Mouse (Mus musculus) T-helper 17 cell (primary cell): ENCODE results near the gene Olig1.

Experiments
- in situ Hi-C, 2 experiments: fragments of 300-600 bp; cut with MboI, MseI; formaldehyde crosslinking; loops; 1 replicate in 1 of 2; 2 replicates in 1 of 2; pipeline ENCODE4 v1.15.1; 2025; ENCODE audit warnings: high pct_unique_total_duplicates in 2 of 2

Olig1 gene

DNA sequence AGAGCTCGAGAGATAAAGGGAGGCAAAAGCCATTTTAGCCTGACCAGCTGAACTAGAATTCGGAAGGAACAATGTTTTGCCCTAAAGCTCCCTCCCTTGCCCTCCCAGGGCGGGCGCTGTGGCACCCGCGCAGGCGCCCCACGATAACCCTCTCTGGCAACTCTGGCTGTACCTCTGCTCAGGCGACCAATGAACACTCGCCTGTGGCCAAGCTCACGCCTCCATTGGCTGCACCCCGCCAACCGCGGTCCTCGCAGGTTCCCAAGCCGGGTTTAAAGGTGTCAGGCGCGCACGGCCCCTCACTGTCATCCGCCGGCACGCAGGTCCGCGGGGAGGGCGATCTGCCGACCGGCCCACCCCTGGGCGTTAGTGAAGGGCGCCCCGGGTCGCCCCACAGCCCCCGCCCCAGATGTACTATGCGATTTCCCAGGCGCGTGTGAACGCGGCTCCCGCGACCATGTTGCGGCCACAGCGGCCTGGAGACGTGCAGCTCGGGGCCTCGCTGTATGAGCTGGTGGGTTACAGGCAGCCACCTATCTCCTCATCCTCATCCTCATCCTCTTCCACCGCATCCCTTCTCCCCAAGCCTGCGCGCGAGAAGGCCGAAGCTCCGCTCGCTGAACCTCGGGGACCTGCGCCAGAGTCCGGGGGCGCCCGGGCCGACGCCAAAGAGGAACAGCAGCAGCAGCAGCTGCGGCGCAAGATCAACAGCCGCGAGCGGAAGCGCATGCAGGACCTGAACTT is at the start of gene Olig1:
Olig1 (plus strand) TSS at position 305 of the 744 bp plus-strand sequence.
- in situ Hi-C loops, result no loop called here

DNA sequence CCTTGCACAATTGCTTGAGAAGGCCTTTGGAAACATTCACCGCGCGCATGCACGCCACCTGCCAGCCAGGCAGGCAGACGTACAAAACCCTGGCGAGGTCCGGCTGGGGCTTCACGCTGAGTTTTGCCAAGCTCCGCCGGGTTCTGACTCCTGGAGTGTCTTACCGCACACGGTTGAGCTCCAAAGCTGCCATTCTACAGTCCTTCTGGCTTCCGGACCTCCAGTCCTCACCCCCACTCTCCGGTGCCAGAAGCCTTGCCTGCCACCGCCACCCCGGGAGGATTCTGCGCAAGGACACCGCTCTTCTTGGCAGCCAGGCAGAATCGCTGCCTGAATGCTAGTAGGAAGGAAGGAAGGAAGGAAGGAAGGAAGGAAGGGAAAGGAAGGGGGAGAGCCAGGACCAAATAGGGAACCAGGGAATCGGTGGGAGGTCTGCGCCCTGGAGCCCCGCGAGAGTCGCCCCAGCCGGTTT is 47.4 kb upstream of the Olig1 start:
- in situ Hi-C loops, result no loop called here

DNA sequence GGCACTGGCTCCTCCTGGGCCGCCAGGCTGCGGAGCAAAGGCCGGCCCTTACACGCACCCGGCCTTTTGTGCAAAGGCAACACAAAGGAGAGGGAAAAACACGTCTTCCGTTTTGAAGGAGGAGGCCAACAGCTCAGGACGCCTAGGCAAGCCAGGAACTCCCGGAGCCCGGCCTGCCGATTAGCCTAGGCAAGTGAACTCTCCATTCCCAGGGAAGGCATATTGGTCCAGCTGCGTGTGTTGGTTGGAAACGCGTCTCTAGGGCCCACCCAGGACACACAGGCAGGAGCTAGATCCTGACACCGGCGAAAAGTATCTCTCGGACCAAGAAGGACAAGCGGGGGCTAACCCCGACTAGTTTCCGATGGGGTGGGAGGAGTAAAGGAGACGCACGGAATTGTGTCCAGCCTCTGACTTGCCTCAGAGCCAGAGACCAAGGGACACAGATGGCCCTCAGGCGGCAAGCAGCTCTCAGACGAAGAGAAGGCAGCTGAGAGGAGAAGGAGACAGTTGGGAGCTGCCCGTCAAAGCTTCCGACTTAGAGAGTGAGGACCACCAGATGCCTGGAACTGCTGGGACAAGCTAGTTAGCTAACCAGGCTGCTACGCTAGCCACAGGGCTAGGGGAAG is 46.8 kb upstream of the Olig1 start:
- in situ Hi-C loops, result no loop called here

DNA sequence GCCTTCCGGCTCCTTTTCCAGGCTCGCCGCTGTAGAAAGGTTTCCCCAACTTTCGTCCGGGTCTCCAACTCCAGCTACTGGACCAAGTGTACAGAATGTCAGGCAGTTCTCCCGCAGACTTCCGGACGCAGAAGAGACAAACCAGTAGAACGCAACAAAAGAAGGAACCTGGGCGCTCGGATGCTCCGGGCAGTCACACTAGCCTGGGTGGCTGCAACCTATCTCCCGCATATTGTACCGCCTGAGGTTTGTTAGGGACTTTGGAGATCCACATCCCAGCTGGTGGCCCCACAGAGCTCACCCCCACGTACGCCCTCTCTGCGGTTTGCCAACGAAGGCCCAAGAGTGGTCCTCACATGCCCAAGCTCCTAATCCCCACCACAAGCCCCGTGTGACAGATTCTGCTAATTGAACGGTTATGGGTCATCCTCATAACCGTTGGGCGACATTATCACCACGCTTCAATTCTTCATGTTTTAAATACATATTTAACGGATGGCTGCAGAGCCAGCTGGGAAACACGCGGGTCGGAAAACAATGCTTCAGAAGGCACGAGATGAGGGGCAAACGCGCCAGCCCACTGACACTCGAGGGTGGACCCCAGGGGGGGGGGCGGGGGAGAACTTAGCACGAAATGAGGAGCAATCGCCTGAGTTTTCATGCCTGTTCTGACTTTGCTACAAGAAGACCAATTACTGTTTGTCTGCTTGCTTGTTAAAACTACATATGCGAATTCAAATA is 46.1 kb upstream of the Olig1 start:
- in situ Hi-C loops, result no loop called here

DNA sequence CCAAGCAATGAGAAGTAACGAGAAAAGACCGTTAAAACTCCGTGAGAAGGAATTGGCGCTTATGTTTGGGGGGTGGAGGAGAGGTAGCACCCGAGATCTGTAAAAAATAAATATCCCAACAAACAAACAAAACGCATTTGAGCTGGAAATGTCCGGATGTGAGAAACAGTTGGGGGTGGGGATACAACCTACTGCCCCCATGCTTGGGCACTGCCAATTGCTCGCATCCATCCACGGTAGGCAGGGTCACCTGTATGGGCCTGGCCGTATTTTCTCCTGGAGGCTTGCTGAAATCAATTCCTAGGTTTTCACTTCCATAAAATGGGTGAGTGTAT is 45.5 kb upstream of the Olig1 start:
- in situ Hi-C loops, result no loop called here

DNA sequence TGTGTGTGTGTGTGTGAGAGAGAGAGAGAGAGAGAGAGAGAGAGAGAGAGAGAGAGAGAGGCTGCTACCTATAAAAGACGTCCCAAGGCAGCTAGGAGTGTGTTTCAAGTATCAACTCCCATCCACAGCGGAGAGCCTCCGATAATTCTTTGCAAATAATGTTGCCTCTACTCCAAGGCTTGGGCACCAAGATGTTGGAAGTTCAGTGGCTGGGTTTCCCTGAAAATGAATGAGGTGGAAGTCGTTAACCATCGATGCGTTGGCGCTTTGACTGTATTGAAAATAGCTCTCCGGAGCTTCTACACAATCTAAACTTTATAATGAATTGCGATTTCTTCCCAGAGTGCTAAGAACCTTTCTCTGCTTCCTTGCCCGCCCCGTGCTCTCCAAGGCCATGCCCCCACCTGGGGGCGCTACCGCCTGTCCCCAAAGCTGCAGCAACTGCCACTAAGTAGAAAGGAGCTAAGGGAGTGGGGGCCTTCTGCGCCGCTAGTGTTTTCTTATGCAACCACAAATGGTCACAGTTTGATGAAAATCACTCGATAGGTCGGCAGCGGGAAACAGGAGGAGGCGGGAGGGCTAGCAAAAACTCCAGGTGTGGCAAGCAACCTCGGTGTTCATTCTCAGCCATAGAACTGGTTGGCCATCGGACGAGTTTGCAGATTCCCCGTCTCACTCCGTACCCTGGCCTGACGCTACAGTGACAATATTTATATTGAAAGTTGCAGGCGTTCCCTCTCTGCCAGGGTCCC is 44.9 kb upstream of the Olig1 start:
- in situ Hi-C loops, result no loop called here

DNA sequence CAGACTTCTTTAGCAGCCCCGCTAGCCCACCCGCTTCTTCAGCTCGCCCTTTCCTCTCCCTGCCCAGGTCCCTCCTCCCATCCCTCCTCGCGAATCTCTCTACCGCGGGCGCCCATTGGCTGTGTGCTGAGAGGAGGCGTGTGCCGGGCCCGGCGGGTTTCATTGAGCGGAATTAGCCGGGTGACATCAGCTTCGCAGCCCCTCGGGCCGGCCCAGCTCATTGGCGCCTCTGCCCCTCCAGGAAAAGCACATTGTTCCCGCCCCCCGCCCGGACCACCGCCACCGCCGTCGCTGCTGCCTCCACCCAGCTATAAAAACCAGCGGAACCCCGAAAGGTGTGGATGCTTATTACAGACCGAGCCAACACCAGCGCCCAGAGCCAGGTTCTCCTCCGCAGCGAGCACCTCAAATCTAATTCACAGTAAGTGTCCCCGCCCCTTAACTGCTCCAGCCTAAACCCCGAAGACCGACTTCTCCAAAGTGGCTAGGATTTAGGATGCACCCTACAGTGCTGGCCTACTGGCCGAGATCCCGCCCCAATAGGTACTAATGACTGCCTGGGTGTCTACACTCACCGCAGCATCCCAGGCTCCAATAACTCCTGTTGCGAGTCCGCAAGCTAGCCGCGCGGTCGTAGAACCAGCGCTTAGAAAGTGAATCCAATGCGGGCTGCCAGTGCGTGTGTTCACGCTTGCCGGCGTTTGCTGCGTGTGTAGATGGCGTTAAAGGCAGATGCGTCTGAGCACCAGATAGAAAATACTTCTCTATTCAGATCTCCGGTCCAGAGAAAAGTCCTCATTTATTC is 44.1 kb upstream of the Olig1 start, which contains the start of gene Olig2:
Olig2 (plus strand) TSS at position 225 of the 805 bp plus-strand sequence.
- in situ Hi-C loops, result no loop called here

DNA sequence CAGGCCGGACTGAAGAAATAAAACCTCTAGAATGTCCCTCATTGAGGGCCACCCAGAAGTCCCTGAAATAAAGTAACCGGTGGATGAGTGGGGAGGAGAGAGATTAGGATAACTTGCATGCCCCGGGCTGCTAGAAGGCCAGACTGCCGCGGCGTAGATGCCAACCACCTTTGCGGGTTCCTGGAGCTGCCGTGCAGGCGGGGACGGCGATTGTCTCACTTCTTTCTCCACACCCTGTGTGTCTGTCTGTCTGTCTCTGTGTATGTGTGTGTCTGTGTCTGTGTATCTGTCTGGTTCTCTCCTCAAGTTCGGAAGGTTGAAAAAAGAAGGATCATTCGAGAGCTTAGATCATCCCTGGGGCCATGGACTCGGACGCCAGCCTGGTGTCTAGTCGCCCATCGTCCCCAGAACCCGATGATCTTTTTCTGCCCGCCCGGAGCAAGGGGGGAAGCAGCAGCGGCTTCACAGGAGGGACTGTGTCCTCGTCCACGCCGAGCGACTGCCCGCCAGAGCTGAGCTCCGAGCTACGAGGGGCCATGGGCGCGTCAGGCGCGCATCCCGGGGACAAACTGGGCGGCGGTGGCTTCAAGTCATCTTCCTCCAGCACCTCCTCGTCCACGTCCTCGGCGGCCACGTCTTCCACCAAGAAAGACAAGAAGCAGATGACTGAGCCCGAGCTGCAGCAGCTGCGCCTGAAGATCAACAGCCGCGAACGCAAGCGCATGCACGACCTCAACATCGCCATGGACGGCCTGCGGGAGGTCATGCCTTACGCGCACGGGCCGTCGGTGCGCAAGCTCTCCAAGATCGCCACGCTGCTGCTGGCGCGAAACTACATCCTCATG is 43.3 kb upstream of the Olig1 start:
- in situ Hi-C loops, result no loop called here

DNA sequence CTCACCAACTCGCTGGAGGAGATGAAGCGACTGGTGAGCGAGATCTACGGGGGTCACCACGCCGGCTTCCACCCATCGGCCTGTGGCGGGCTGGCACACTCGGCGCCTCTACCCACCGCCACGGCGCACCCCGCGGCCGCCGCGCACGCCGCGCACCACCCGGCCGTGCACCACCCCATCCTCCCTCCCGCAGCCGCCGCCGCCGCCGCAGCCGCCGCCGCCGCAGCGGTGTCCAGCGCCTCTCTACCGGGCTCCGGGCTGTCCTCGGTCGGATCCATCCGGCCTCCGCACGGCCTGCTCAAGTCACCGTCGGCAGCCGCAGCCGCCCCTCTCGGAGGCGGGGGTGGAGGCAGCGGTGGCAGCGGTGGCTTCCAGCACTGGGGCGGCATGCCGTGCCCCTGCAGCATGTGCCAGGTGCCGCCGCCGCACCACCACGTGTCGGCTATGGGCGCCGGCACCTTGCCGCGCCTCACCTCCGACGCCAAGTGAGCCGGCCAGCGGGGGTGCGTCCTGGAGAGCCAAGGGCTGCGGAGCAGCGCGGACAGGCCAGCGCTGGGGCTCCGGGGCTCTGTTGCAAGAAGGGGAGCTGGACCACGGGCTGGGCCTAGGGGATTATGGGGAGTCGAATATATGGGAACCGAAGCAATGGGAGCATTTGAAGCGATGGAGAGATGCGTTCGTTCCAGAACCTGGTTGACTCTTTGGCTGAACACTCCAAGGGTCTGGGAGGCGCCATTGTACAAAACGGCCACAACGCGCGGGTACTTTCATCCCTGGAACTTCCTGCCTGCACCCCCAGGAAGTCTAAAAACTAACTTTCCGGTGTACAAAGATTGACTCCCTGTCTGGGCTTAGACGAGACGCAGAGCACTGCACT is 42.5 kb upstream of the Olig1 start:
- in situ Hi-C loops, result no loop called here

DNA sequence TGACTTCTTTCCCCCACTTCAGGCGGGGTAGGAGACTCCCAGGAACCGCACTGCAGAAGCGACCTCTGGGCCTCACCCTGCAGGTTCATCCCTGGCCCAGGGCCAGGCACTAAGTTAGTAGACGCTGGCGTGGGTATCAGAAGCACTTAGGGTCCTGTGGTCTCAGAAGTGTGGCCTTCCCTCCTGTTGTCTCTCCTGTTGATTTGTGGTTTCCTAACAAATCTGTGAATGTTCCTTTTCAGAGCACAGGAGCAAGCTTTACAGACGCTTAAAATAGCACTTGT is 41.9 kb upstream of the Olig1 start:
- in situ Hi-C loops, result no loop called here

DNA sequence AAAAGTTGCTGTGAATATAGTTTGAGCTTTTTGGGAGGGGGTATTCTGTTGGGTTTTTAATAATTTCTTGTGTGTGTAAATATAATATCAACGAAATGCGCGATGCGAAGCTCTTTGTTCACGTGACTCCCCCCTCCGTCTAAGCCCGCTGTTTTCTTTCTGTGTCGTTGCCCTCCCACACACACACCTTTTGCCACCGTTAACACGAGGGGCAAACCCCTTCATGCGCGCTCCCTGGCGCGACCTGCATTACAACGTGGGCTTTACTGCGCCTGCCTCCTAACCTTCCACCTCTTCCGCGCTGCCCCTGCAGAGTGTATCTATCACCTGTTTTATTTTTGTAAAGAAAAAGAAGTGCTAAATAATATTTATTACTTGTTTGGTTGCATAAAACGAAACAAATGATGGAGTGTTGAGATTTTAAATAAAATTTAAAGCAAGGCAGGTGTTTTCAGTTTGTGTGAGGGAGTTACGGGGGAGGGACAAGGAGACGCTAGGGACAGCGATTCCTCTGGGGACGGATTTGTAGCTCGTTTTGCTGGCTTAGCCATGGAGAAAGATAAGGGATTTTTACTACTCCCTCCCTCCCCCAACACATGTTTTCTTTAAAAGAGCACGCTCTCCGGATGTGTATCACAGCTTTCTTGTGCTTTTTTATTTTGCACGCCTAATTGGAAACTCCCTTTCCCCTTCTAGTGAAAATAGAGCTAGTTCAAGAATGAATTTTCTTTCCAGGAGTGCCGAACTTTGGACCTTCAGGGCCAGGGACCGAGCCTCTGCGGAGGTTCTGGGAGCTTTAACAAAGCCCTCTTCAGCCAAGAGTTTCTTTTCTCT is 41.1 kb upstream of the Olig1 start:
- in situ Hi-C loops, result no loop called here

DNA sequence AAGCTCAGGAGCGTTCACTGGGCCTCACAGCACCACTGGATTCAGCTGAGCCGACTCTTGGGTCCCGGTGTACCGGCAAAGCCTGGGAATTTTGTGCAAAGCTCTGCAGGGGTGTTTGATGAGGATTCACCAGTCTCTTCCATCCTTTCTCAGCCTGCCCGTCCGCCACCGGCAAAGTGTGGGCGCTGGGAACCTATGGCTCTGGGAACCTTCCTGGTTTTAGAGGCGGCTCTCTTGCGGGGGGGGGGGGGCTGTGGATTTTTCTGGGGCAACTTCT is 40.6 kb upstream of the Olig1 start:
- in situ Hi-C loops, result no loop called here

DNA sequence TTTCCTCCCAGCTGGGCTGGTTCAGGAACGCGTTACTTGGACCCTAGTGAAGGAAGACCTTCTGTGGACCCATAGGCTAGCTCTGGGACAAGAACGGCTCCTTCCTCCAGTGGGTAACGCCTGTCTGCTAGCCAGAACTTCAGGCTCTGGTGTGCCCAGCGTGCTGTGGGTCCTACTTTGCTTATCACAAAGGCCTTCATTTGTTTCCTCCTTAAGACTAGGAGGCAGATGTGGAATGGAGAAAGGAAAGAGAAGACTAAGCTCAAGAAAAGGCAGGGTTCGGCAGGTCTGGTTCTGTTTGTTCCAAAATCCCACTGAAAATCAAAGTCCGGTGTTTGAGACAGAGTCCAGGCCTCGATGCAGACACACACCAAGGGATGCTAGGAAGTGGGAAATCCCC is 39.9 kb upstream of the Olig1 start:
- in situ Hi-C loops, result no loop called here

DNA sequence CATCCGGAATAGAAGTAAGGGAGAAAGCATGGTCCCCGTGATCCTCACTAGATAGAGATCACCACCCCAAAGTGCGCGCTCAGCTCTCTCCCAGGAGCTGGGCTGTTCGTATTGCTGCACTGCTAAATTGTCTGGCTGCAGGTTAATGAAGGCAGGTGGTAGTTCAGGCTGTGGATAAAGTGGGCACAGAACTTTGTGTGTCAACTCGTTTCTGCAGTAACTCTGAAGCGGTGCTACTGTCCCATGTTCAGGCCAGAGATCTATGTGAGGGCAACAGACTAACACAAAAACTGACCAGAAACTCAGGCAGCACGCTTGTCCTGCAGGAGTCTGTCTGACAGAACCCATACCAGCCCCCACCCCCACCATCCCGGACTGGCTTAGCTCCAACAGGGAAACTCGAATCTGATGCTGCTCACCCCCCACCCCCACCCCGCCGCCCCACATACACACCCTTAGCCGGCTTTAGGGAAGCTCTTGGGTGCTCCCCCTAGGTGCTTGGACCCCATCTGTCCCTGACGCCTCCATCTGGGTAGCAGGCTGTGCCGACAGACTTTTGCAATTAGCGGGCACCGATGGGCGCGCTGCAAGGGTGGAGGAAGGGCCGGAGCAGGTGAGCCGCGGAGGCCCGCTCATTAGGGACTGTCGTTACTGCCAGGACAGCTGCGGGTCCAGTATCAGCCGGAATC is 37.6 kb upstream of the Olig1 start:
- in situ Hi-C loops, result no loop called here

DNA sequence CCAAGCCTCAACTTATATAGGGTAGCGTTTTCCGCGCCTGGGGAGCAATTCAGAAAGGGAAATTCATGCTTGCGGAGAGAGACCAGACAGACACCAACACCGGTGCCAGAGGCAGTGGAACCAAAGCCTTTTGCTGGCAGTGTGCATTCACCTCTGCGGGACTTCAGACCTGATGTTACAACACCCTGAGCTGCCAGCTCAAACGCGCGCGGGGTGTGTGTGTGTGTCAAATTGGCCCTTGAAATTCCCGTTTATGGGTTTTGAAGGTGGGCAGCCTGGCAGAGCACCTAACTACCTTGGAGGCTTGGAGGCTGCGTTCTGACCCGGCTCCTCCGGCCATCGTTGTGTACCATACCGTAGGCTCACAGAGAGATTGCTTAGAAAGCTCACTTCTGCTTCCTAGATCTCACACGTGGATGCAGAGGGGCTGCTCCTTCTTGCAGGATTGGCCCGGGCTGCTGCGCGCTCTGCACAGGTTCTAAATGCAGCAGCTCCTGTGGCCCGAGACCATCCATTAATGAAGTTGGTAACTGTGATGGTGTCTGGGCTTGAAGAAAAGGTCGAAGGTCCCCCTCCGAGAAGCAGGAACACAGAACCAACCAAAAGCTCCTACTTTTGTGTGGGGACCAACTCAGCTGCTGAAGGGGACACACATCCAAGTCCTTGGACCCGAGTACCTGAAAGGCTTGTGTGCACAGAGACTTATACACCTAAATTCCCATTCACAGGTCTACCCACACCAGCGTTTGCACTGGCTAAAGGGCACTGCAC is 36.9 kb upstream of the Olig1 start:
- in situ Hi-C loops, result no loop called here

DNA sequence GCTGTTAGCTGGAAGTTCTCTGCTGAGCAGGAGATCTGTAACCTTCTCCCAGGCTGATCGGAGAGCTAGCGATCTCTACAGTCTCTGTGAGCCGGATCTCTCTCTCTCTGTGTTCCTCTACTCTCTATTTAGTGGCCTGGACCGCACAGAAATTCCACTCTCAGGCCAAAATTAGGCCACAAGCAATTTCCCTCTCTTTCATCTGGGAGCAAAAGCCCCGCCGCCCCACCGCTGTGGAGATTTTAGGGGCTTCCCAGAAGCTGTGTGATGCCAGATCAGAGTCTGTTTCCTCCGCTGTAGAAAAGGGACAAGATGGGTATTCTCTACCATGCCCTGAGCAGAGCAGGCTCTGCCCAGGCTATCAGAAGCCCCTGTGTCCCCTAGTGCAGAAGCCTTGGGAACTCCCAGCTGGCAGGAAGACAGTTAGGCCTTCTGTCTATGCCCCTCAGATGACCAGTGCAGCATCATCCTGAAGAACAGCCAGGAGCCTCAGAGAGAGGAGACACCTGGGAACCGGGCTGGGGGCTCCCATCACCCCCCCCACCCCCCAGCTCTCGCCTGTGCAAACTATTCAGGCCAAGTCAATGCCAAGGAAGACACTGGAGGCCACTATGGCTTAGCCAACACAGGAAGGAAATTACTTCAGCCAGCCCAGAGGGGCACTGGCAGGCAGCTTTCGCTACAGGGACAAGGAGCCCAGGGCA is 36.2 kb upstream of the Olig1 start:
- in situ Hi-C loops, result no loop called here

DNA sequence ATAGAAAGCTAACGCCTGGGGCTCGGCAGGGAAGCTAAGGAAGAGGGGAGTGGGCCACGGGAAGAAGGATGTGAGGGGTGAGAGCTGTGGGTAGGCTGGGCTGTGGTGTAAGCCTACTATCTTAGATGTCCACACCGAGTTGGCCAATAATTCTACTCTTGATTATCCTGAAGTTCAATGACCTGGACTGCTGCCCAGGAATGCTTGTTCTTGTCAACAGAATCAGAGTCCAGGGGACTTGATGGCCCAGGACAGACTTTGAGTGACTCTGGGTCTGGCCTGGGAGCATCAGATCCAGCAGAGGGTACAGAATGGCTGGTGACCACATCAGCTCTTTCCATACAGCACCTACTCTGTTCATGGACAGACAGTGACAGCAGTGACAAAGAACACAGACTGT is 30.5 kb upstream of the Olig1 start:
- in situ Hi-C loops, result no loop called here
